Comparison of ENCODE assay signal across 29 mouse cellular contexts in the genomic region with DNA sequence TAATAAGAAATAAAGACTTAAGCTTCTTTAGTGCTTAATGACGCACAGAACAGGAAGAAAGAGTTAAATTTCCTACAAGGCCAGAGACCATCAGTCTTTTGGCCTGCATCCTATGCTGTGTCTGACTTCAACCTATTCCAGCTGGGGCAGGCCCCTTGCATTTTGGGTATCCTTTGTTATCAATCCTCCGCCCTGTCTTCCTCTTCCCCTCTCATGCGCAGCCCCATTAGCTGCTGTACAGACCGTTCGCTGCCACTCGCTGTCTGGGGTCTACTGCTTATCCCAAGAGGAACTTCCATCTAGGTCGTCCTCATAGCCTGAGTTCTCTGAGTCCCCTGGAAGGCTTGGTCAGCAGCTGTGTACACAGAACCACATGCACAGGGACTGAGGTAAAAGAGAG.
A peak's percentile ranks its signal among the peaks of the same experiment; 100 is the strongest.
DNase-seq lines count a peak whose midpoint lies in the region; ATAC-seq lines count a peak whose summit lies in the region.
"Had no signal": no experiment of that assay in that cellular context is flagged by ENCODE, and none has a peak within 500 bp of the region (broad histone marks: within the 10 kb centered on the region; RNA-seq: fewer than 3 reads in every experiment).

No protein-coding gene starts in this region.

- H3K9me3 ChIP-seq in forebrain, embryonic 11.5 days (ENCODE audit: control insufficient read depth, low read length): no peaks in the 10 kb centered on the region
- no peaks in the 10 kb centered on the region for H3K9me3 ChIP-seq in forebrain, embryonic 12.5 days
- H3K9me3 ChIP-seq in kidney, embryonic 14.5 days (ENCODE audit: control insufficient read depth, low read length): no peaks in the 10 kb centered on the region
- H3K9me3 ChIP-seq in hindbrain, embryonic 13.5 days: no peaks in the 10 kb centered on the region
- H3K9me3 ChIP-seq: embryonic facial prominence, embryonic 13.5 days; heart, embryonic 15.5 days; hindbrain, embryonic 10.5 days had no signal

- WGBS in forebrain, embryonic 11.5 days: 66% methylated on average over 7 of the region's 7 CpGs
- 72% methylated on average over 7 of the region's 7 CpGs for WGBS in forebrain, embryonic 12.5 days
- WGBS in kidney, embryonic 14.5 days: 48% methylated on average over 7 of the region's 7 CpGs
- WGBS in hindbrain, embryonic 13.5 days: 73% methylated on average over 7 of the region's 7 CpGs

- no peaks in the 10 kb centered on the region for H3K27me3 ChIP-seq in forebrain, embryonic 11.5 days (ENCODE audit: control insufficient read depth, insufficient read depth, low read length)
- no peaks in the 10 kb centered on the region for H3K27me3 ChIP-seq in forebrain, embryonic 12.5 days
- H3K27me3 ChIP-seq in kidney, embryonic 14.5 days (ENCODE audit: control insufficient read depth, insufficient read depth, low read length): no peaks in the 10 kb centered on the region
- H3K27me3 ChIP-seq in hindbrain, embryonic 13.5 days: no peaks in the 10 kb centered on the region
- H3K27me3 ChIP-seq: embryonic facial prominence, embryonic 13.5 days; heart, embryonic 15.5 days had no signal

- H3K4me3 ChIP-seq in forebrain, embryonic 11.5 days (ENCODE audit: low read depth, low read length): no peak overlapping the region
- no peak overlapping the region for H3K4me3 ChIP-seq in forebrain, embryonic 12.5 days (replicated peaks)
- no peak overlapping the region for H3K4me3 ChIP-seq in kidney, embryonic 14.5 days (ENCODE audit: low read length)
- no peak overlapping the region for H3K4me3 ChIP-seq in hindbrain, embryonic 13.5 days
- H3K4me3 ChIP-seq: embryonic facial prominence, embryonic 10.5 days; embryonic facial prominence, embryonic 13.5 days; erythroblast, embryonic 14.5 days; gastrocnemius, adult 2 months; heart, embryonic 15.5 days; hindbrain, embryonic 10.5 days had no signal

- DNase-seq in forebrain, embryonic 11.5 days (ENCODE audit: low spot score): peak; percentile 38
- no peak for DNase-seq in kidney, adult 18-20 months
- peak; percentile 35 for DNase-seq in testis, postnatal 10 days (ENCODE audit: low spot score)
- DNase-seq in testis, postnatal 14 days (ENCODE audit: low spot score): no peak
- DNase-seq: adrenal gland, adult 8-10 months; adrenal gland, postnatal 25 days; cerebellum, adult 11-12 months; cerebellum, adult 8-10 months; cerebellum, postnatal 10 days; cerebellum, postnatal 36 days; embryo, embryonic 11 days; forebrain, postnatal 0 days; gastrocnemius, adult 2 months; gastrocnemius, postnatal 14 days; heart, adult 18-20 months; heart, postnatal 10 days; heart, postnatal 36 days had no signal

- no peak overlapping the region for H3K4me2 ChIP-seq in forebrain, embryonic 11.5 days (ENCODE audit: low read depth, low read length, severe bottlenecking)
- no peak overlapping the region for H3K4me2 ChIP-seq in forebrain, embryonic 12.5 days
- H3K4me2 ChIP-seq in kidney, embryonic 14.5 days (replicated peaks; ENCODE audit: low read depth, low read length): no peak overlapping the region
- H3K4me2 ChIP-seq in hindbrain, embryonic 13.5 days: no peak overlapping the region
- H3K4me2 ChIP-seq: embryonic facial prominence, embryonic 13.5 days; heart, embryonic 11.5 days; heart, embryonic 15.5 days; hindbrain, embryonic 14.5 days had no signal

- H3K27ac ChIP-seq in forebrain, embryonic 11.5 days (ENCODE audit: low read depth, low read length): no peak overlapping the region
- H3K27ac ChIP-seq in forebrain, embryonic 12.5 days: no peak overlapping the region
- H3K27ac ChIP-seq in kidney, embryonic 14.5 days (ENCODE audit: low read depth, low read length): no peak overlapping the region
- H3K27ac ChIP-seq in hindbrain, embryonic 13.5 days: no peak overlapping the region
- H3K27ac ChIP-seq: embryonic facial prominence, embryonic 10.5 days; embryonic facial prominence, embryonic 13.5 days; gastrocnemius, adult 2 months; heart, embryonic 15.5 days; hindbrain, embryonic 10.5 days; hindbrain, embryonic 14.5 days had no signal

- no peak overlapping the region for H3K9ac ChIP-seq in forebrain, embryonic 11.5 days (ENCODE audit: low read length)
- no peak overlapping the region for H3K9ac ChIP-seq in forebrain, embryonic 12.5 days
- no peak overlapping the region for H3K9ac ChIP-seq in kidney, embryonic 14.5 days (ENCODE audit: low read depth, low read length)
- no peak overlapping the region for H3K9ac ChIP-seq in hindbrain, embryonic 13.5 days
- H3K9ac ChIP-seq: embryonic facial prominence, embryonic 13.5 days; forebrain, postnatal 0 days; heart, embryonic 15.5 days; hindbrain, embryonic 14.5 days had no signal

- ATAC-seq in forebrain, embryonic 11.5 days (replicated peaks; ENCODE audit: low FRiP score): no peak
- no peak for ATAC-seq in forebrain, embryonic 12.5 days (ENCODE audit: low FRiP score)
- peak; percentile 64 for ATAC-seq in kidney, embryonic 14.5 days (ENCODE audit: low FRiP score, low TSS enrichment)
- ATAC-seq in hindbrain, embryonic 13.5 days (ENCODE audit: low FRiP score): no peak
- ATAC-seq: activated CD4-positive, CD25-positive, alpha-beta regulatory T cell, adult 4 months; forebrain, embryonic 14.5 days; forebrain, postnatal 0 days had no signal

- H3K36me3 ChIP-seq in forebrain, embryonic 11.5 days (ENCODE audit: control insufficient read depth, insufficient read depth, low read length): no peaks in the 10 kb centered on the region
- no peaks in the 10 kb centered on the region for H3K36me3 ChIP-seq in forebrain, embryonic 12.5 days (replicated peaks)
- H3K36me3 ChIP-seq in kidney, embryonic 14.5 days (ENCODE audit: control insufficient read depth, insufficient read depth, low read length): no peaks in the 10 kb centered on the region
- no peaks in the 10 kb centered on the region for H3K36me3 ChIP-seq in hindbrain, embryonic 13.5 days
- H3K36me3 ChIP-seq: embryonic facial prominence, embryonic 10.5 days; embryonic facial prominence, embryonic 13.5 days; heart, embryonic 15.5 days; hindbrain, embryonic 10.5 days had no signal

- no peaks in the 10 kb centered on the region; the same call in 1 of the 2 replicates for H3K4me1 ChIP-seq in forebrain, embryonic 11.5 days (replicated peaks; ENCODE audit: control insufficient read depth, insufficient read depth, low read length)
- H3K4me1 ChIP-seq in forebrain, embryonic 12.5 days: no peaks in the 10 kb centered on the region
- no peaks in the 10 kb centered on the region for H3K4me1 ChIP-seq in kidney, embryonic 14.5 days (ENCODE audit: control insufficient read depth, insufficient read depth, low read length)
- no peaks in the 10 kb centered on the region for H3K4me1 ChIP-seq in hindbrain, embryonic 13.5 days (replicated peaks)
- H3K4me1 ChIP-seq: embryonic facial prominence, embryonic 13.5 days; hindbrain, embryonic 10.5 days had no signal

Comparison
In these comparisons a context has a peak if more than half of its experiments do, and no peak if none do; other contexts are left out.
1. DNase-seq: peak in forebrain, embryonic 11.5 days (single experiment) and testis, postnatal 10 days (single experiment); none in kidney, adult 18-20 months (single experiment) and testis, postnatal 14 days (single experiment).